In genomic region chr14:61834291-61834936, GRCm38 (mm10) we compare ENCODE assay signal across 12 mouse cellular contexts.
DNase-seq lines count a peak whose midpoint lies in the region; ATAC-seq lines count a peak whose summit lies in the region.
"Had no signal": no experiment of that assay in that cellular context is flagged by ENCODE, and none has a peak within 500 bp of the region (broad histone marks: within the 10 kb centered on the region; RNA-seq: fewer than 3 reads in every experiment).

No protein-coding gene starts in this region.

- H3K4me3 ChIP-seq in kidney, embryonic 14.5 days (ENCODE audit: low read length) = no peak overlapping the region
- H3K4me3 ChIP-seq in hindbrain, embryonic 13.5 days = no peak overlapping the region
- H3K4me3 ChIP-seq: liver, embryonic 15.5 days; myocyte had no signal

- H3K9me3 ChIP-seq in kidney, embryonic 14.5 days (ENCODE audit: control insufficient read depth, low read length) = no peaks in the 10 kb centered on the region
- no peaks in the 10 kb centered on the region for H3K9me3 ChIP-seq in hindbrain, embryonic 13.5 days
- H3K9me3 ChIP-seq: liver, embryonic 15.5 days had no signal

- H3K9ac ChIP-seq in kidney, embryonic 14.5 days (ENCODE audit: low read depth, low read length) = no peak overlapping the region
- no peak overlapping the region for H3K9ac ChIP-seq in hindbrain, embryonic 13.5 days
- H3K9ac ChIP-seq: liver, embryonic 15.5 days had no signal

- H3K27me3 ChIP-seq in kidney, embryonic 14.5 days (ENCODE audit: control insufficient read depth, insufficient read depth, low read length) = no peaks in the 10 kb centered on the region
- no peaks in the 10 kb centered on the region for H3K27me3 ChIP-seq in hindbrain, embryonic 13.5 days
- H3K27me3 ChIP-seq: liver, embryonic 15.5 days had no signal

- peaks cover 5% of the 10 kb centered on the region for H3K4me1 ChIP-seq in kidney, embryonic 14.5 days (ENCODE audit: control insufficient read depth, insufficient read depth, low read length)
- 0 out of 2 replicates have a peak, but pooled peaks cover 5% of the 10 kb centered on the region for H3K4me1 ChIP-seq in hindbrain, embryonic 13.5 days (replicated peaks)
- H3K4me1 ChIP-seq: liver, embryonic 15.5 days had no signal

- no peaks in the 10 kb centered on the region for H3K36me3 ChIP-seq in kidney, embryonic 14.5 days (ENCODE audit: control insufficient read depth, insufficient read depth, low read length)
- no peaks in the 10 kb centered on the region for H3K36me3 ChIP-seq in hindbrain, embryonic 13.5 days
- H3K36me3 ChIP-seq: liver, embryonic 15.5 days had no signal

- no peak overlapping the region for H3K4me2 ChIP-seq in kidney, embryonic 14.5 days (replicated peaks; ENCODE audit: low read depth, low read length)
- H3K4me2 ChIP-seq in hindbrain, embryonic 13.5 days = no peak overlapping the region
- H3K4me2 ChIP-seq: liver, embryonic 15.5 days had no signal

- no peak for DNase-seq in kidney, adult 11 months
- DNase-seq in 416B (ENCODE audit: low read depth) = peak; percentile 61
- DNase-seq in c-Kit-positive CD71-negative TER-119-negative erythroid progenitor cells, embryonic 14.5 days (ENCODE audit: low read depth) = peak; percentile 16
- DNase-seq in lung, postnatal 10 days = peak; percentile 23
- DNase-seq in cerebellum, adult 11 months = no peak
- no peak for DNase-seq in left cerebral cortex, adult 8-10 months (ENCODE audit: low spot score in 2 of 2)
- DNase-seq: heart, postnatal 36 days had no signal

- peak; percentile 62; the same call in 1 of the 2 replicates for ATAC-seq in kidney, embryonic 14.5 days (ENCODE audit: low FRiP score, low TSS enrichment)
- no peak for ATAC-seq in hindbrain, embryonic 13.5 days (ENCODE audit: low FRiP score)
- ATAC-seq: activated CD4-positive, CD25-positive, alpha-beta regulatory T cell, adult 4 months had no signal

- 43% methylated on average over 8 of the region's 8 CpGs for WGBS in kidney, embryonic 14.5 days
- 79% methylated on average over 8 of the region's 8 CpGs for WGBS in hindbrain, embryonic 13.5 days

- H3K27ac ChIP-seq in kidney, embryonic 14.5 days (ENCODE audit: low read depth, low read length) = no peak overlapping the region
- H3K27ac ChIP-seq in hindbrain, embryonic 13.5 days = no peak overlapping the region
- H3K27ac ChIP-seq: liver, embryonic 15.5 days had no signal

Comparison
In these comparisons a context has a peak if more than half of its experiments do, and no peak if none do; other contexts are left out.
1. DNase-seq: peak in 416B (single experiment), c-Kit-positive CD71-negative TER-119-negative erythroid progenitor cells, embryonic 14.5 days (single experiment) and lung, postnatal 10 days (single experiment); none in kidney, adult 11 months (single experiment), cerebellum, adult 11 months (single experiment) and left cerebral cortex, adult 8-10 months (0 of 2).